Mouse (Mus musculus): Measurements from ENCODE around the gene Dap. TPM values are rescaled to one million over a fixed set of nuclear protein-coding genes. Genes with fewer than 3 reads are reported as not detected.
A peak's percentile ranks its signal among the peaks of the same experiment; 100 is the strongest.

The Dap gene
- total RNA-seq, 2 experiments from 2014 or later, result 6.0 to 7.2 TPM

DNA sequence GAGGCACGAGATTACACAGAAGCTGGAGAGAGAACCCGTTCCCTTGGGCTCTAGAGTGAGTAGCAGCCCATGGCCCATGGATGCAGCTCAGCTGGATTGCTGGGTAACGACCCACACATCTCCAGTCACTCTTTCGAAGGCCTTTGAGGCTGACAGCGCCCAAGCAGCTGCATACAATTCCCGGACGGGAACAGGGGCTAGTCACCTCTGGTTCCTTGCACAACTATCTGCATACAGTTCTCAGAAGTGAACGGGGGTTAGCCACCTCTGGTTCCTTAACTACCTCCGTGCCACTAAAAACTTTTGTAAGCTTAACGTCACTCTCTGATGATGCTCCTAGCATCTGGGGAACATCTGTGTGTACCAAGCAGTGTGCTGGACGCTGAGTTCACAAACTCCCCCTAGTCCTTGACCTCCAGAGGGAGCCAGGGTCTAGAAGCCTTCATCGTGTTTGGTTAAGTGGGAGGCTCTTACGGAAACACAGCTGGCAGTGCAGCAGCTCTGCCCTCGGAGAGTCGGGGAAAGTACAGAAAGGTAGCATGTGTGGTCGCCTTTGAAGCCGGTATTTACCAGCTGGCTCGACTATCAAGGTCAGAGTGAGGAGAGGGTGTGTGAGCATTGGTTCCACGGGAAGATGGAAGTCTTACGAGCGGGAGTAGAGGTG, 34.0 kb downstream of the Dap start:
- intact Hi-C loops (cut with DNase I), result no loop called here

DNA sequence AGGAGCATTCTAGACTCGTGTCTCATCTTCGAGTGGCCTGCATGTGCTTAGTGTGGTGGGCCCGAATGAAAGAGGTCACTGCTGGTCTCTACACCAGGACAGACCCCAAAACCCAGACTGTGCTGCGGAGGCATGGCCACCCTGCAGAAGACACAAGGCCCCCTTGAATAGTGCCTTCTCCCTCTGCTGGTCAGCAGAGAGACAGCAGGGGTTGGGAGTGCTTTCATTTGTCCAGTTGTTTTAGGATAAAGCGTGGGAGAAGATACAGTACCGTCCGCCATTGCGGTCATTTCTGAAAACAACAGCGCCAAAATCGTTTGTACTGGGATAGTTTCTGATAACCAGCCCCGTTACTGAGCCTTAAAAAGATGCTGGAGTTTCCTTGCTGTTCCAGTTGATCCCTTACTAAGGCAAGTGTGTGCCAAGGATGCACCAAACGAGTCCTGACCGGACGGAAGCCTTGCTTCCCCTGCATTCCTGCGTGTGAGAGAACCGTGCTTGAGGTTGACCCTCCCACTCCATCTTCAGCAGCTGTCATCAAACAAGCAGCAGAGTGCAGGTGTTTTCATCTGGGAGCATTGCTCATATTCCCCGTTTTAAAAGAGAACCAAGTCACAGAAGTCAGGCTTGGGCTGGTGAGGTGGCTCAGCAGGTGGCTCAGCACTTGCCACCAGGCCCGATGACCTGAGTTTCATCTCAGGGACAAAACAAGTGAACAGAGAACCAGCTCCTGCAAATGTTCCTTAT, 34.8 kb downstream of the Dap start:
- DNase-seq (ENCODE audit: low spot score in 2 of 2), result no peak
- intact Hi-C loops (cut with DNase I), result no loop called here

More for the DNA sequence above, 34.0 kb downstream of the Dap start:
- no peak for DNase-seq (ENCODE audit: low spot score in 2 of 2)

GRCm38 (mm10) chr15:31261094-31261493, 37.0 kb downstream of the Dap start:
- no peak for DNase-seq (ENCODE audit: low spot score in 2 of 2)
- intact Hi-C loops (cut with DNase I), result loop anchor here (10.0 kb wide), 2 partner anchors 336 to 1086 kb away; partner anchors contain the start of gene Ctnnd2

DNA sequence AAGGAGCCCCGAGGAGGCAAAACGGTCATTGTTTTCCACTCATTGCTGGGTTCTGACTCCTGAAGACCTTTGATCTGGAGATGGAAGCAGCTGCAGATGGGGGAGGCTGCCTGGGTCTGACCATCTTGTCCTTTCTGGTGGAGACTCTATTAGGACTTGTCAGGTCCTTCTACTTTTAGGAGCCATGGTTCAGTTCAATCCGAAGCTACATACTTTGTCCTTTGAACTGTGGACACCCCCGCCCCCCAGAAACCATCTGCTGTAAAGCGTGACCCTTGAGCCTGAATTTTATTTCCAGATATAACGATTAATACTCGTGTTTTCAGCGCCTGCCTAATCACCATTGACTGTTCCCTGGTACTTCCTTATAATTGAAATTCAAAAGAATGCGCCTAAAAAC, 38.2 kb downstream of the Dap start:
- DNase-seq (ENCODE audit: low spot score in 2 of 2), result no peak
- intact Hi-C loops (cut with DNase I), result loop anchor here (10.0 kb wide), 2 partner anchors 338 to 1088 kb away; partner anchors contain the start of gene Ctnnd2

DNA sequence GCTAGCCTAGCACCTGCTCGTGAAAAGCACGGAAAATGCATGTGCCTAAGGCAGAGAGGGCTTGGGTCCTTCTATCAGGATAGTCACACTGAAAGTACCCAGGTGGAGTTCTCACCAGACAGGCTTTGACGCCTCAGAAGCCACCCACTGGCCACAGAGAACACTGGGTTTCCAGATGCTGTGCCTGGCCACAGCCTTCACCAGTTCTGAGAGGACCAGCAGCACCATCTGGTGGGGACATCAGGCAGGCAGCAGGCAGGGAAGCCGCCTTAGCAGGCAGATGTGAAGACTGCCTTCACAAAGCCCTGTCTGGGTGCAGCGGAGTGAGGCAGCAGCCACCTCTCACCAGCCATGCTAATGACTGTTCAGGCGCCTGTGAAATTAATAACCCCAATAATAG, 40.7 kb downstream of the Dap start:
- DNase-seq (ENCODE audit: low spot score in 2 of 2), result peak; percentile 82 to 86
- intact Hi-C loops (cut with DNase I), result loop anchor here (10.0 kb wide), 2 partner anchors 340 to 1090 kb away; partner anchors contain the start of gene Ctnnd2

DNA sequence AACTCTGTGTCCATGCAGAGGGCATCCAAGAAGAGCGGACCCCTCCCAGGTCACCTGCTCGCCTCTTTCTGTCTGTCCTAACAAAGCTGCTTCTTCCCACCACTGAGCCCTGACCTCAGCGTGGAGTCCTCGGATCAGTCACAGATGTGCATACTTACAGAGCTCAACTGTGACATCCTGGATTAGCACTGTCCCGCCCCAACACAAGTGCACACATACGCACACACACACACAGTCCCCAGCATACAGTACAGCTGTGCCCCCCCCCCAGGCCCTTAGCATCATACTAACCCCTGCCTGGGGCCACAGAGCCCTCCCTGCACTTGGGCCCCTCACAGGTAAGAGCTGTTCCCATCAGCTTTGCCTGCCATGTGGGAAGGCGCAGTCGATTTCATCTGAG, 41.3 kb downstream of the Dap start:
- intact Hi-C loops (cut with DNase I), result loop anchor here (10.0 kb wide), 2 partner anchors 341 to 1091 kb away; partner anchors contain the start of gene Ctnnd2
- no peak for DNase-seq (ENCODE audit: low spot score in 2 of 2)

DNA sequence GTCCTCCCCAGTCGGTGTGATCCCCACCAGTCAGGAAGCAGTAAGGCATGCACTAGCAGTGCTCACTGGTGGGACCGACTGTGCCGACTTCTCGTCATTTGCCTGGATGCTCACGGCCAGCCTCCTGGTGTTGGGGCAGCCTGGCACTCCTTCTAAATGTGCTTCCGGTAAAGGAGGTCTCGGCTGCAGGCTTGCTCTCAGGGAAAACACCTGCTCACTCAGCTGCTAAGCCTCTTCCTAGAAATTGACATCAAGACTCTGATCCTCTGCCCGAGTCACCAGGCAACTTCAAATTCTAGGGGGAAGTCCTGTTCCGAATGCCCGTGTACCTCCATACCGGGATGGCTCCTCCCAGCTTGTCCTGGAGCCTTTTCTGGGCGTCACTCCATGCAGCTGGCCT, 41.7 kb downstream of the Dap start:
- intact Hi-C loops (cut with DNase I), result loop anchor here (10.0 kb wide), 2 partner anchors 341 to 1091 kb away; partner anchors contain the start of gene Ctnnd2
- DNase-seq (ENCODE audit: low spot score in 2 of 2), result no peak

GRCm38 (mm10) chr15:31268148-31268547, 44.0 kb downstream of the Dap start:
- DNase-seq (ENCODE audit: low spot score in 2 of 2), result no peak
- intact Hi-C loops (cut with DNase I), result loop anchor here (10.0 kb wide), 2 partner anchors 343 to 1093 kb away; partner anchors contain the start of gene Ctnnd2

GRCm38 (mm10) chr15:31269558-31269957, 45.4 kb downstream of the Dap start:
- no peak for DNase-seq (ENCODE audit: low spot score in 2 of 2)
- intact Hi-C loops (cut with DNase I), result loop anchor here (10.0 kb wide), 2 partner anchors 345 to 1095 kb away; partner anchors contain the start of gene Ctnnd2

- intact Hi-C loops (cut with DNase I), result no loop called here
- DNase-seq (ENCODE audit: low spot score in 2 of 2), result no peak
Observed at GRCm38 (mm10) chr15:31272695-31273094, 48.6 kb downstream of the Dap start.

GRCm38 (mm10) chr15:31273509-31273908, 49.4 kb downstream of the Dap start:
- intact Hi-C loops (cut with DNase I), result no loop called here
- no peak for DNase-seq (ENCODE audit: low spot score in 2 of 2)

DNA sequence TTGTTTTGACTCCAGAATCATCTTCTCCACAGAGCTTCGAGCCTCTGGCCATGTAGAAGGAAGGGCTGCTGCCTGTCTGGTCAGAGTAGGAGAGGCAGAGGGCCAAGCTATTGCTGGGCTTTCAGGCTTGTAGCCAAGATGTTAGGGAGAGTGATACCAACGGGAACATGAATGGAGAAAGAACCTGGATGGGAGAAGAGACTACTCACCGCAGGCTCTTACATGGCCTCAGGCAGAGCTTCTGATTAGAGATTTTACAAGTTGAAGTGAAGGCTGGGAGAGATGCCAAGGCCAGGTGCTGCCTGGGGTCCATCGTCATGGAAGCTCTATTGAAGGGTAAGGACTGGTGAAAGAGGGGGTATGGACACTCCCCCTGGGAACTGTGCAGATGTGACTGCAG, 54.0 kb downstream of the Dap start:
- DNase-seq (ENCODE audit: low spot score in 2 of 2), result no peak
- intact Hi-C loops (cut with DNase I), result no loop called here

DNA sequence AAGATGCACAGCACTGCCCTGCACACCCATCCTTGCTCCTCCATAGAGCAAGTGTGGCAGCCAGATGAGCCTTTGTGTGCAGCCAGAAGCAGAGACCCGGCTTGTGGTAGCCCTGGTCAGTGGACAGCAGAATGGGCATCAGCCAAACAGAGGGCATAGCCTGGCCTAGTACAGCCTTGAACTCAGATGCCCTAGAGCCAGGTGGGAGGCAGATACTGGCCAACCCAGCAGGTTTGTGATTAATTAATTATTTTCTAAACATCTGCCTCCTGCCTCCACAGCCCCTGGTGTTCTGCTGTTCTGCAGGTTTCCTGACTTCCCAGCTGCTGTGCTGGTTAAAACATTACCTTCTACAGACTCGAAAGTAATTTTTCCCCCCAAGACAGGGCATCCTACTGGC, 55.0 kb downstream of the Dap start:
- intact Hi-C loops (cut with DNase I), result no loop called here
- DNase-seq (ENCODE audit: low spot score in 2 of 2), result no peak

DNA sequence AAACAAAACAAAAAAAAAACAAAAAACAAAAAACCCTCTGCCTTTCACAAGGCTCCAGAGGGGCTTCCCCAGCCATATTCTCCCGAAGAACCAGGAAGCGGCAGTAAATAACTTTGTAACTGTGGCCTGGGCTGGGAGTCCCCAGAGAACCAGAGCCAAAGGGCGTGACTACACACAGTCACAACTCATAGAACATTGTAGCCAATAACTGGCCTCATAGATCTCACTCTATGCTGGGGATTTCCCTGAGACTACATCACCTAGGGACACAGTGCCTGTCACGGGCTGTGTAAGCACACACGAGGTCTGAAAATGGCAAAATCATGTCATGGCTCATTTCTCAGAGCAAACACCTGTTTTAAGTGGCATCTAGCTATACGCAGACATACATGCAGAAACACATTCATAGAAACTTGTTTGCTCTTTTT, 55.5 kb downstream of the Dap start:
- no peak for DNase-seq (ENCODE audit: low spot score in 2 of 2)
- intact Hi-C loops (cut with DNase I), result no loop called here

GRCm38 (mm10) chr15:31280059-31280458, 55.9 kb downstream of the Dap start:
- DNase-seq (ENCODE audit: low spot score in 2 of 2), result no peak
- intact Hi-C loops (cut with DNase I), result no loop called here

DNA sequence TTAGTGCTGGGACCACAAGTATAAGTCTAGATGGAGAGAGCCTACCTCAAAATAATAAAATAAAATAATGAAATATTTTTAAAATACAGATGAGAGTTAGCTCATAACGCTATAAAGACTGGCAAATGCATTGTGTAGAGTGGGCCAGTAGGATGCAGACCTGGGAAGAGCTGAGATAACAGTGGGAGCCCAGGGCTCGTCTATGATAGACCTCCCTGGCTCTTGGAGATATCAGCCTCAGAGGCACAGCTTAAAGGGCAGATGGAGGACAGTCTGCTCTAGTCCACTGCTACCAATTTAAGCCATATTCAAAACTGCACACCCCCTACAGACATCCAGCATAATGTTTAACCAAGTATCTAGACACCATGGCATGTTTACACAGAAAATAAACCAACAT, 56.6 kb downstream of the Dap start:
- DNase-seq (ENCODE audit: low spot score in 2 of 2), result no peak
- intact Hi-C loops (cut with DNase I), result no loop called here

DNA sequence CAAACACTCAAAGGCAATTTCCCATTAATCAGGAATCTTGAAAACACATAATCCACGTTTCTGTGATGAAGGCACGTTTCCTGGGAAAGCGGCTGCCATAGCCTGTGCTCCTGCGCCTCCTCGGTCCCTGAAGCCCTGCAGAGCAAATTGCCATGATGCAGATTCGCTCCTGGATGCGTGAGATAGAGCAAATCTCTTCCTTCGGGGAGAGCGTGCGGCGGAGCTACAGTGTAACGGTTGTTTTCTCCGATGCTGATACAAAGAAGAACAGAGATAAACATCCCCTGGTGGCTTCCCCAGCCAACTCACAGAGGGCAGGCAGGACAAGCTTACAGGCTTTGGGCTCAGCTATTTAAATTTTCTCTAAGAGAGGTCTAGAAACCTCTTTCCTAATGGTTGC, 57.7 kb downstream of the Dap start:
- intact Hi-C loops (cut with DNase I), result no loop called here
- DNase-seq (ENCODE audit: low spot score in 2 of 2), result no peak

DNA sequence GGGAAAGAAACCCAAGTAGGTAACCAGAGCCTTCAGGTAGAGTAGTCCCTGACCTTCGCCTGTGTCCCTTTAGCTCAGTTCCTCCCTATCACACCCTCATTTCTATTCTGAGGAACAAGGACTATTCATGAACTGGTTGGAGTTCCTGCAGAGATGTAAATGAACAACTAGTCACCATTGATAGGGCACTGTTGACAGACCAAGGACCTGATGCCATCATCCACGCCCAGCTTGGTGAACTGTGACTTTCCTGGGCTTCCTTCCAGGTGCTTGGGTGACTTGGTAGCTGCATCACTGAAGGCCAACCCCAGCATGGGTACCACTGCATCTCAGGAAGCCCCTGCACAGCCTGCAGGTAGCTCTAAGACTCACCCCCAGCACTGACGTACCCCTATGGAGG, 58.2 kb downstream of the Dap start:
- intact Hi-C loops (cut with DNase I), result no loop called here
- DNase-seq (ENCODE audit: low spot score in 2 of 2), result no peak

- no peak for DNase-seq (ENCODE audit: low spot score in 2 of 2)
- intact Hi-C loops (cut with DNase I), result no loop called here
Observed at GRCm38 (mm10) chr15:31284142-31284541, 60.0 kb downstream of the Dap start.

DNA sequence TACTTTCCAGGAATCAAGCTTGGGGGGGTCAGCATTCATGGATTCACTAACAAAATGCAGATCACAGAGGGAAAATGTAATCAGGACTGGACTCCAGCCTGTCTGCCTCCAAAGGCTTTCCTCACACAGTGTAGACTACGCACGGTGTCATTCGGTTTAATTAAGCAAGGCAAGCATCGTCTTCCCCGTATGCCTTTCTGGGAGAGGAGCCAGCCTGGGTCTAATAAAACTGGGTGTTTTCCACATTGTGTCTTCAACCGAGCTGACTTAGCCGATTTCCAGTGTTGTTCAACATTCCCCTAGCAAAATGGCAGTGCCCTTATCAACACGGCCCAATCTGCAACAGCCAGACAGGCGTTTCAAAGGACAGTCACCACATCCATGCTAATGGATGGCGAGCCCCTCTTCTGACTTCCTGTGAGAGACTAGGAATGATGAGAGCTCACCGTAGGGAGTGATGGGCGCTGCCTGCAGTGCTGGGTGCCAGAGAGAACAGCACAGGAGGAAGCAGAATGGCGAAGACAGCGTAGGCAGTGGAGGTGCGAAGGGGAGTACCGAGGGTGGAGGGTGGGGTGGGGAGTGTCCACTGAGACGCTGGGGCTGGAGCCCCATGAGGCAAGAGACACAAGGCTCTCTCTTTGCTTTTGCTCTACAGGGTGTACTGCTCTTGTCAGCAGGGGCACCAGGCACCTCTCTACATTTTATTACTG, 61.0 kb downstream of the Dap start:
- DNase-seq (ENCODE audit: low spot score in 2 of 2), result no peak
- intact Hi-C loops (cut with DNase I), result no loop called here
